Mouse (Mus musculus): ENCODE results near the gene Nacad.

- TF ChIP-seq CTCF (IDR thresholded peaks at IDR 0.05; ENCODE audit: extremely low read depth, insufficient read depth, low read length) (no peak), POLR2A (IDR thresholded peaks at IDR 0.05; ENCODE audit: extremely low read depth, insufficient read depth, low read length) (no peak)
Measured at GRCm38 (mm10) chr11:6627731-6628130, 21.9 kb upstream of the Nacad start.
